Mouse (Mus musculus) cerebellum, adult 2 months (tissue): ENCODE measurements at regions not wholly inside any gene's neighbourhood (a gene's known extent, or its start where the extent isn't known, plus 50 kb on each side); places are given as distances from the start of the nearest gene placed in this dataset.
"Not testable (repeated sequence)": the region's sequence is repeated elsewhere in the genome, so short reads cannot be mapped to it uniquely, and the experiment has no call there.

ENCODE experiments used
- DNase-seq, 2 experiments: peaks; one replicate each; pipeline ENCODE4 v3.0.0; 2021
- H3K27ac ChIP-seq: fragments of 200-500 bp; 2 replicates; pipeline ENCODE4 v1.5.1; 2012; ENCODE audit warnings: low read length, control low read depth, inconsistent platforms; ENCODE audit not compliant: insufficient read depth
- H3K27me3 ChIP-seq: fragments of 200-500 bp; 2 replicates; pipeline ENCODE4 v1.6.1; 2012; ENCODE audit warnings: inconsistent platforms, mild to moderate bottlenecking, low read length, moderate library complexity; ENCODE audit not compliant: control insufficient read depth, insufficient read depth
- H3K4me1 ChIP-seq: fragments of 200-500 bp; 2 replicates; pipeline ENCODE4 v1.6.1; 2011; ENCODE audit warnings: low read length; ENCODE audit not compliant: control insufficient read depth, insufficient read depth
- H3K4me3 ChIP-seq: fragments of 200-500 bp; replicated peaks from 2 replicates; pipeline ENCODE3; 2011; ENCODE audit warnings: mild to moderate bottlenecking, low read depth, low read length, control low read depth; ENCODE audit not compliant: insufficient read depth
- CTCF ChIP-seq: fragments of 200-500 bp; IDR thresholded peaks from 2 replicates; pipeline ENCODE4 v1.5.1; 2011; ENCODE audit warnings: low read depth, mild to moderate bottlenecking, control low read depth, low read length, moderate library complexity, borderline replicate concordance; ENCODE audit not compliant: insufficient read depth
- POLR2A ChIP-seq: fragments of 200-500 bp; IDR thresholded peaks from 2 replicates; pipeline ENCODE4 v1.6.1; 2011; ENCODE audit warnings: low read length, control low read depth, borderline replicate concordance; ENCODE audit not compliant: insufficient read depth
- WGBS: fragments of 180-500 bp; shearing (Covaris S2); methylation state at CpG from one replicate; pipeline ENCODE4 v1.1.7; 2018; 5-methylcytosine and 5-hydroxymethylcytosine counted together

DNA sequence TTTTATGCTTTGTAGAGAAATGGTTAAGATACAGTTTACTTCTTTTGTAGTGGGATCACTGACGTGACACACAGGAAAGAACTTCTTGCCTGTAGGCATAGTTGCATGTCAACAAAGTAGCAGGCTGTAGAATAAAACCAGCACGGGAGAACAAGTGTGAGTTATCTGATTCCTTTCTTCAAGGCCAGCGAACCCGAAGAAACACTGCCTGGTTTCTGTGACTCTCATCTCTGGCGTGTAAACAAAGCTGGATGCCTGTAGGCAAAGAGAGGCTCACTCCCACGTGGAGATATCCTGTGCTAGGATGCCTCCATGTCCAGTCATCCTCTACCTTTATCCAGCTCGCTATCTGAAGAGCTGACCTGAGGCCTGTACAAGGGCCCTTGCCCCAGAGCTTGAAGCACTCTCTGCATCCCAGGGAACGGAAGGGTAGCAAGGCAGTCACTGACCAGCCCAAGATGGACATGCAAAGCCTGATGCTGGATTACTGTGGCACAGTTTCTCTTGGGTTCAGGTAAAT, 61.5 kb upstream of the Slc44a3 start:
- no peak for DNase-seq
- WGBS = 72% methylated on average over 8 of the region's 8 CpGs
- H3K27ac ChIP-seq = no peak overlapping the region
- H3K27me3 ChIP-seq = no peaks in the 10 kb centered on the region
- no peak overlapping the region for H3K4me3 ChIP-seq
- TF ChIP-seq POLR2A = no peak
- no peak for TF ChIP-seq CTCF
- H3K4me1 ChIP-seq = no peaks in the 10 kb centered on the region; the same call in 1 of the 2 replicates

- H3K4me1 ChIP-seq = no peaks in the 10 kb centered on the region; the same call in 1 of the 2 replicates
- 87% methylated on average over 4 of the region's 4 CpGs for WGBS
- no peaks in the 10 kb centered on the region for H3K27me3 ChIP-seq
- no peak overlapping the region for H3K27ac ChIP-seq
- no peak for TF ChIP-seq CTCF
- TF ChIP-seq POLR2A = no peak
- H3K4me3 ChIP-seq = no peak overlapping the region
- no peak for DNase-seq
These were observed 60.9 kb upstream of the Slc44a3 start for GRCm38 (mm10) chr3:121593143-121593542.

GRCm38 (mm10) chr3:121589494-121589885, 57.3 kb upstream of the Slc44a3 start:
- H3K4me3 ChIP-seq = no peak overlapping the region
- WGBS = 93% methylated on average over 9 of the region's 9 CpGs
- TF ChIP-seq CTCF = no peak
- TF ChIP-seq POLR2A = no peak

GRCm38 (mm10) chr3:121588737-121589493, 56.7 kb upstream of the Slc44a3 start:
- Histone ChIP-seq H3K27me3 (no peaks in the 10 kb centered on the region), H3K4me1 (no peaks in the 10 kb centered on the region), H3K4me3 (no peak overlapping the region), H3K27ac (no peak overlapping the region)
- no peak for TF ChIP-seq CTCF
- no peak for TF ChIP-seq POLR2A
- DNase-seq = no peak
- WGBS = 66% methylated on average over 14 of the region's 14 CpGs

More at GRCm38 (mm10) chr3:121589494-121589885, 57.3 kb upstream of the Slc44a3 start:
- no peaks in the 10 kb centered on the region for H3K27me3 ChIP-seq
- no peaks in the 10 kb centered on the region for H3K4me1 ChIP-seq
- no peak for DNase-seq
- H3K27ac ChIP-seq = no peak overlapping the region

GRCm38 (mm10) chr3:121585306-121585705, 53.1 kb upstream of the Slc44a3 start:
- Histone ChIP-seq H3K27me3 (no peaks in the 10 kb centered on the region), H3K27ac (no peak overlapping the region), H3K4me1 (no peaks in the 10 kb centered on the region), H3K4me3 (no peak overlapping the region)
- no peak for DNase-seq
- TF ChIP-seq CTCF (no peak), POLR2A (no peak)
- 93% methylated on average over 5 of the region's 5 CpGs for WGBS

- TF ChIP-seq POLR2A = no peak
- TF ChIP-seq CTCF = no peak
- Histone ChIP-seq H3K27me3 (no peaks in the 10 kb centered on the region), H3K4me3 (no peak overlapping the region), H3K27ac (no peak overlapping the region), H3K4me1 (no peaks in the 10 kb centered on the region)
- no peak for DNase-seq
- 65% methylated on average over 5 of the region's 5 CpGs for WGBS
These were observed 52.5 kb upstream of the Slc44a3 start for GRCm38 (mm10) chr3:121584736-121585151.

GRCm38 (mm10) chr3:121584317-121584716, 52.1 kb upstream of the Slc44a3 start:
- no peak for DNase-seq
- Histone ChIP-seq H3K4me1 (no peaks in the 10 kb centered on the region), H3K27ac (no peak overlapping the region), H3K4me3 (no peak overlapping the region), H3K27me3 (no peaks in the 10 kb centered on the region)
- TF ChIP-seq CTCF = no peak
- TF ChIP-seq POLR2A = no peak

DNA sequence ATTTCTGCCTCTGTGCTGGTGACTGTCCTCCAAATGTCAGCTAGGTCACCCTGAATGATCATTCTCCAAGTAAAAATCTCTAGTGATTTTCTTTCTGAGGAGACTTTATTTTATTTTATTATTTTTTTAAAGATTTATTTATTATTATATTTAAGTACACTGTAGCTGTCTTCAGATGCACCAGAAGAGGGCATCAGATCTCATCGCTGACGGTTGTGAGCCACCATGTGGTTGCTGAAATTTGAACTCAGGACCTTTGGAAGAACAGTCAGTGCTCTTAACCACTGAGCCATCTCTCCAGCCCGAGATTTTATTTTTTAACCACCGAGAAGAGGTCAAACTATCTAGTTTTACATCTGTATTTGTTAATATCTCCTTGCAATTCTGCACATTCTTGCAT, 50.5 kb upstream of the Slc44a3 start:
- not testable (repeated sequence) for H3K27ac ChIP-seq, DNase-seq, H3K4me1 ChIP-seq, H3K4me3 ChIP-seq, H3K27me3 ChIP-seq
- WGBS = 90% methylated on average over 4 of the region's 4 CpGs
